Mouse (Mus musculus): Measurements from ENCODE around the gene Ppp2r1b. TPM values are rescaled to one million over a fixed set of nuclear protein-coding genes. Genes with fewer than 3 reads are reported as not detected.

Ppp2r1b gene
- polyA plus RNA-seq, 1 experiment from 2014 or later = 74.3 TPM

DNA sequence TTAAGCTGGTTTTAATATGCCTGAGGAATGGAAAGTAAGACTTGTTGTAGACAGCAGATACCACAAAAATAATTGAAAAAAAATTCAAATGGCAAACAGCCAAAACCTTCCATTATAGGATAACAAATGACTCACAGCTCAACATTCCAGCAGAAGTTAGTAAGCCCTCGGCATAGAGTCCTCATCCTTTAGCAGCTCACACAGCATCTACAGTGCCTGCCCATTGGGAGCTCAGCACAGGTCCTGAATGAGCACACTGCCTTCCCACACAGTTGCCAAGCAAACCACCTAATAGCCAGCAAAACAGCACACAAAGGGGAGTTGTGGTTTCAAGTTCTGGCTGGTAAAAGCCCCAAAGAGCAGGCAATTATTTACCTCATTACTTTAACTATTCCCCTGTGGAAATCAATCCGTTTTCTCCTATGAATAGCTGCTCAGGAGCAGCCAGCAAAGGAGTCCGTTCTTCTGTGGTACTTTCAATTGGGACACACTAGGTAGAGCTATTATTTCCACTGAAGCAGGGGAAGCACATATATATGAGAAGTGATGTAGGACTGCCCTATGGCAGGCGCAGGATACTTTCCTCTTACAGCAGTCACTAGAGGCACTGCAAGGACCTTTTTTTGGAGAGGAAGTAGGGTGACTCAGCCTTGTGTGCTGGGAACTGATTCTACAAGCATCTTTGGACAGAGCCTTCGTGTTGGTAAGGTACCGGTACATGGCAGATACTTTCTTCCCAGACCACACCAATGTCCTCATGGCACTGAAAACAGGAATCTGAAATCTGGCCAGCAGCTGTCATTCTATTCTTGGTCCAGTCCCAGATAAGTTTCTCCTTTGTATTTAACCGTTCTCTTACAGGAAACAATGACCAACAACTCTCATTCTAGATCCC lies 55.2 kb downstream of the Ppp2r1b start:
- 49% methylated on average over 7 of the region's 7 CpGs for WGBS
- peak; percentile 81 for ATAC-seq (ENCODE audit: low FRiP score, low read depth)
- Histone ChIP-seq H3K36me3 (peaks cover 39% of the 10 kb centered on the region), H3K9ac (no peak overlapping the region), H3K4me3 (no peak overlapping the region), H3K27ac (peak overlapping the region; percentile 74), H3K4me2 (replicated peaks) (peak overlapping the region; percentile 5; the same call in 1 of the 2 replicates), H3K27me3 (no peaks in the 10 kb centered on the region), H3K4me1 (peaks cover 23% of the 10 kb centered on the region), H3K9me3 (no peaks in the 10 kb centered on the region)

DNA sequence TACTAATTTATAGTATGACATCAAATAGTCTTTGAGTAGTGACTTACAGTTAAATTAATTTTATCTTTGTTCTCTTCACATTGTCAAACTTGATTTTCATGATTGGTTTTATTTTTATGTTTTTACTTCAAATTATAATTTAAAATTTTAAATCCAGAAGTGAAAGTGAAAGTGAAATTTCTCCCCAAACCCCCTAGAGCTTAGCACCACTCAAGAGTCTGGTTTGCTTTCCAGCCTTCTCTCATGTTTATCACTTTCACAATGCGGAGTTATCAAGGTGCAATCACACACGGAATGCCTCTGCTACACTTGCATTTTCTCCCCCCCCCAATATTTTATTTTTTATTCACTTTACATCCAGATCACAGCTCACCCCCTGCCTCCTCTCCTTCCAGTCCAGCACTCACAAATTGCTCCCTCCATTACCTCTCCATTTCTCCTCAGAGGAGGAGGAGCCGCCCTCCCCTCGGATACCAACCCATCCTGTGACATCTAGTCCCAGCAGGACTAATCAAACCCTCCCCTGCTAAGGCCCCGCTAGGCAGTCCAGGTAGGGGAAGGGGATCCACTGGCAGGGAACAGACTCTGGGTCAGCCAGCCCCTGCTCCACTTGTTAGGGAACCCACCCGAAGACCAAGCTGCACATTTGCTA lies 59.2 kb downstream of the Ppp2r1b start:
- WGBS = 71% methylated on average over 6 of the region's 6 CpGs
- no peaks in the 10 kb centered on the region for H3K9me3 ChIP-seq

DNA sequence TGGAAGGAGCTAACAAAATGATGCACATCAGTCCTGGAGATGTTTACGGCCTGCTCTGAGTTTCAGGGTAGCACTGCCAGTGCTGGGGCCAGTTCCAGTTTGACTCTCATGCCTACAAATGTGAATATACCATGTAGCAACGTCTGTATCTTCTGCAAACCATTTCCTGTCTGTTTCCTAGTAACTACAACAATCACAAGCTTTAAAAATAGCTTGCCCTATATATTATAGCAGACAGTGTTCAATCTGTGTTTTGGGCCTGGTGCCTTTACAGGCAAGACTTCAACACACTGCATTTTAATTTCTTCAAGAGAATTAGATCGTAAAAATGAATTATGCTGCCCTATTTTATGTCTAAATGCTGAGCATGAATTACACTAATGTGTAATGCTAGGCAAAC lies 60.2 kb downstream of the Ppp2r1b start:
- Histone ChIP-seq H3K27me3 (no peaks in the 10 kb centered on the region), H3K9ac (no peak overlapping the region), H3K4me2 (replicated peaks) (no peak overlapping the region), H3K4me3 (no peak overlapping the region), H3K36me3 (peaks cover 5% of the 10 kb centered on the region; the same call in 1 of the 2 replicates), H3K27ac (no peak overlapping the region), H3K4me1 (peaks cover 17% of the 10 kb centered on the region), H3K9me3 (no peaks in the 10 kb centered on the region)
- WGBS = 77% methylated on average over 3 of the region's 3 CpGs
- ATAC-seq (ENCODE audit: low FRiP score, low read depth) = no peak

More for the DNA sequence above, 59.2 kb downstream of the Ppp2r1b start:
- ATAC-seq (ENCODE audit: low FRiP score, low read depth) = no peak
- H3K27ac ChIP-seq = no peak overlapping the region
- H3K4me2 ChIP-seq (replicated peaks) = no peak overlapping the region
- no peak overlapping the region for H3K9ac ChIP-seq
- H3K27me3 ChIP-seq = no peaks in the 10 kb centered on the region
- peaks cover 24% of the 10 kb centered on the region for H3K4me1 ChIP-seq
- H3K36me3 ChIP-seq = peaks cover 5% of the 10 kb centered on the region
- H3K4me3 ChIP-seq = no peak overlapping the region

DNA sequence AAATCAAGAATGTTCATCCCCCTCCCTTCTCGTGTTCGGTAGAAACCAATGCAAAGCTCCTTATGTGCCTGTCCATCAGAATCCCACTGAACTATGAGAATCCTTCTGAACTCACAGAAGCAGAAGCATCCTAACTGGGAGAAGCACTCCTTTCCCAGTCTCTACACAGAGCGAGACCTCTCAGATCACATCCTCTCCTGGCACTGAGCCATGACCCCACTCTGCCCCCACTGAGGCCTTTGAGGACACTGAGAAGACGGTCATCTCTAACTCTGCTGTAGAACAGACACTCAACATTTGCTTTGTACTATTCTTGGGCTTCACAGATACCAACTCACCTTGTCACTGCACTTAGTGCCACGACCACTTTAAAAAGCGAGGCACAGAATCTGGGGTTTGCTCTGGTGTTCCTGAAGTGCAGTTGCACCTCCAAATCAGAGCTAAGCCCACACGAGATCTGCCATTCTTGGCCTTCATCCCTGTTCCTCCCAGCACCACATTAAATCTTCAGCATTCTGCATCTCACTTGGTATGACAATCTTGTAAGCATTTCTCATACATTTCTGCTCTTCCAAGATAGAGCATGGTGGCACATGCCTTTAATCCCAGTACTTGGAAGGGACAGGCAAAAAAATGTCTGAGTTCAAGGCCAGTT lies 66.9 kb downstream of the Ppp2r1b start:
- Histone ChIP-seq H3K9me3 (no peaks in the 10 kb centered on the region), H3K36me3 (peaks cover 21% of the 10 kb centered on the region), H3K4me2 (replicated peaks) (no peak overlapping the region), H3K9ac (no peak overlapping the region), H3K27ac (no peak overlapping the region), H3K27me3 (no peaks in the 10 kb centered on the region), H3K4me1 (no peaks in the 10 kb centered on the region), H3K4me3 (no peak overlapping the region)
- no peak for ATAC-seq (ENCODE audit: low FRiP score, low read depth)
- 83% methylated on average over 7 of the region's 7 CpGs for WGBS

DNA sequence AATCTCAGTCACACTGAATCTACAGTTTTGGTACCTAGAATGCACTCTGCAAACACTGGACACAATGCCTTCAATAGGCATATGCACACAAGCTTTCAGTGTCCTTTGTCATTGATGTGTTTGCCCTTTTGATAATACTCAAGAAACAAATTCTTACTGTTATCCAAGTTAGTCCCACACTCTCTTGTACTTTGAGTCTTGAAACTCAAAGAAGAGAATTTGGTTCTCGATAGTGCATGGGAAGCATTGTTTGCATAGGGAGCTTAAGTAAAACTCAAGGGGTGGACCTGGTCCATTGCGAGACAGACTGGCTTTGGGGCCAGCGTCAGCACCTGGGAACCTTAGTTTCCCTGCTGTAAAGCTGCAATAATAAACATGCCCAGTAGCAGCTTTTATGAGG lies 73.0 kb downstream of the Ppp2r1b start:
- no peak for ATAC-seq (ENCODE audit: low FRiP score, low read depth)
- WGBS = 55% methylated on average over 3 of the region's 3 CpGs

DNA sequence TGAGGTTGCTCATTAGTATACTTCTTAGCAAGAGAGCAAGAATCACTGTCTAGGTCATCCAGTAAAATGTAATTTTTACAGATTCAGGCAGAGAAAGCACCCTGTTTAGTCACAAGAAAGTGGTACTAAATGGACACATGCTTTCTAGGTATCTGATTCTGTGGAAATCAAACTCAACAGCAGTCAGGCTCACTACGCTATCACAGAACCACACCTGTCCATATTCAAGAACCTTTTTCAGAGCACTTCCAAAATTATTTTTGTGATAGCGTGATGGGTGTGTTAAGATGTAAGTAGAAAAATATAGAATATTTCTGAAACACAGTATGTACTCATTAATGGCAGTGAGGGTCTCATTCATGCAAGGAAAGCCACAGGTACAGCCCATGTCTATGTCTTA lies 74.5 kb downstream of the Ppp2r1b start:
- Histone ChIP-seq H3K27me3 (no peaks in the 10 kb centered on the region), H3K4me3 (no peak overlapping the region), H3K36me3 (peaks cover 8% of the 10 kb centered on the region; the same call in 1 of the 2 replicates), H3K4me1 (peaks cover 7% of the 10 kb centered on the region), H3K4me2 (replicated peaks) (no peak overlapping the region), H3K27ac (no peak overlapping the region), H3K9me3 (no peaks in the 10 kb centered on the region), H3K9ac (no peak overlapping the region)
- ATAC-seq (ENCODE audit: low FRiP score, low read depth) = no peak
- 89% methylated on average over 2 of the region's 2 CpGs for WGBS

More for the DNA sequence above, 73.0 kb downstream of the Ppp2r1b start:
- H3K4me3 ChIP-seq = no peak overlapping the region
- no peak overlapping the region for H3K27ac ChIP-seq
- no peak overlapping the region for H3K9ac ChIP-seq
- H3K4me2 ChIP-seq (replicated peaks) = no peak overlapping the region
- H3K36me3 ChIP-seq = peaks cover 8% of the 10 kb centered on the region; the same call in 1 of the 2 replicates
- H3K4me1 ChIP-seq = peaks cover 7% of the 10 kb centered on the region
- no peaks in the 10 kb centered on the region for H3K27me3 ChIP-seq
- H3K9me3 ChIP-seq = no peaks in the 10 kb centered on the region

DNA sequence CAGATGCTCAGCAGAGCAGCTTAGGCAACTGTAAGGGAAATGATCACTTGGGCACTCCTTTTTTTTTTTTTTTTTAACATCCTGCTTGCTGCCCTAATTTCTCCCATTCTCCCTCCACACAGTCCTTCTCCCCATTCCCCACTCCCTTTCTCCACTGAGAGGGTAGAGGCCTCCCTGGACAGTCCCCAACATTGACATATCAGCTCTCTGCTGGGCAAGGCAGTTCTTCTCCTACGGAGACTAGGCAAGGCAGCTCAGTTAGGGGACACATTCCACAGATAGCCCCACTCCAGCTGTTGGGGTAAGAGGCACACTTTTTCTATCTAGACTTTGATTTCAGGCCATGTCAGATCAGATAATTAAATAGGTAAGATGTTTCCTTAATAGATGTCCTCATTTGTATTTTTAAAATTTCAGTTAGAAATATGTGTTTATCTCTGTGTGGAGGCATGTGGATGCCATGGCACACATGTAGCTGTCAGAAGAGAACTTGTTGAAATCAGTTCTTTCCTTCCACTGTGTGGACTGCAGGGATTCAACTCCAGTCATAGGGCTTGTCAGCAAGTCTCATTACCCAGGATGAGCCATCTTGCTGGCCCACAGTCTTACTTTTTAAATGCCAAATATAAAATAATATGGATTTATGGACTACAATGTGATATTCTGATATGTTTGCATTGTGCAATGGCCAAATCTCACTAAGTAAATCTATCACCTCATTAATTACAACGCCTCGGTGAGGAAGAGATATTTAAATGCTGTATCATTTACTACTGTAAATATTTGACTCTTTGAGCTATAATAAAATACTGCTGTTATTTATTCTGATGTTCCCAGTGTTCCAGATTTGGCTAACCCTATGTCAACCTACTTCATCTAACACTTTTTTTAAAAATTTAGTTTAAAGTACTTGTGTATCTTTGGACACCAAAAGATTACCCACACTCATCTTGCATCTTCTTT lies 76.1 kb downstream of the Ppp2r1b start:
- Histone ChIP-seq H3K4me1 (peaks cover 7% of the 10 kb centered on the region), H3K36me3 (0 out of 2 replicates have a peak, but pooled peaks cover 2% of the 10 kb centered on the region), H3K27me3 (no peaks in the 10 kb centered on the region), H3K9ac (no peak overlapping the region), H3K4me2 (replicated peaks) (no peak overlapping the region), H3K4me3 (no peak overlapping the region), H3K27ac (no peak overlapping the region), H3K9me3 (no peaks in the 10 kb centered on the region)
- ATAC-seq (ENCODE audit: low FRiP score, low read depth) = no peak
- WGBS = 75% methylated on average over 3 of the region's 3 CpGs

DNA sequence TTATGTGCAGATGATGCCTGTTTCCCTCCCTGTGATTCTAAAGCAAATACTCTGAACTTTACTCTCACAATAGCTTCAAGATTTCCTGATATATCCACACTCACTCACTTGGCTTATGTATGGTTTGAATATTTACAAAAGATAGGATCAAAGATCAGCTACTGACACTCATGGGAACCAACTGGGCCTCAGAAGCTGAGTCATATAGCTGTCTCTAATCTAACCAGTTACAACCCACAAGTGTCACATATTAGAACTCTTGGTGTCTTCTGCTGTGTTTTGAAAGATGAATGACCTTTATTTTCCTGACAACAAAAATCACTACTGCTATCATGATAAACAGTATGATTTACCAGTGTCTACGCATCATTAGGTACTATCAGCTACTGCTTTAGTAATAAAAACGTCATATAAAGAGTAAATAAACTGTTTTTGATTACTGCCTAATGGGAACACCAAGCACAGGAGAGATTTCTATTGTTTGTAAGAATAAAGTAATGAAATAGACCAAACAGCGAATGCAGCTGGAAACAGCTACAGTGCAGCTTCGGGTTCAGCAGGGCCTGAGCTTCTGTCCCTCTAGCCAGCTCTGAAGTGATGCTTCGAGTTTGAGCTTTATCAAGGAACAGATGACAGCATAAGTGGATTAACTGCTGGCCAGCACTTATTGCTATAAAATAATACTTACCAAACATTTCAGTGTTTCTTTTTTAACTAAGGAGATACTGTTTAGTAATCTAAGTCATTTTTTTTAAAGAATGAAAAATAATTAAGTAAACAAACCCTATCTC lies 77.5 kb downstream of the Ppp2r1b start:
- no peak overlapping the region for H3K4me3 ChIP-seq
- ATAC-seq (ENCODE audit: low FRiP score, low read depth) = no peak
- H3K36me3 ChIP-seq = peaks cover 1% of the 10 kb centered on the region; the same call in 1 of the 2 replicates
- no peak overlapping the region for H3K9ac ChIP-seq
- no peaks in the 10 kb centered on the region for H3K9me3 ChIP-seq
- WGBS = 76% methylated on average over 5 of the region's 5 CpGs
- no peak overlapping the region for H3K27ac ChIP-seq
- peaks cover 7% of the 10 kb centered on the region for H3K4me1 ChIP-seq
- H3K4me2 ChIP-seq (replicated peaks) = no peak overlapping the region
- no peaks in the 10 kb centered on the region for H3K27me3 ChIP-seq

DNA sequence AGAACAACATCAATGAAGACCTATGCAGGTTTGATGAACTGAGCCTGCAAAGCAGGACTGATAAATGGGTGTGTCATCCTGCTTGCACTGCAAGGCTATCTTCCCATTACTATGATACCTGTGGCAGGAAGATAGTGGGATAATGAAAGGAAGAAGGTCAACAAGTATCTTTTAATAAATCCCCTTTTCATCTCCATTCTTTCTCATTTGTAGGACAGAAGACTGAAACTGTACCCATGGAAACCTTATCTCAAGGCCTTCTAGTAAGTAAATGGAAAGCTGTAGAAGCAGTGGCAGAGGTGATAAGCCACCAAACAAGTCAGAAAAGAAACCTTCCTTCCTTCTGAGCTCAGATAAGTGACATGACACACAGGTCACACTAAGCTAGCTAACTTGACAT lies 79.4 kb downstream of the Ppp2r1b start:
- H3K4me2 ChIP-seq (replicated peaks) = no peak overlapping the region
- no peak overlapping the region for H3K27ac ChIP-seq
- H3K9ac ChIP-seq = no peak overlapping the region
- H3K4me3 ChIP-seq = no peak overlapping the region
- H3K9me3 ChIP-seq = no peaks in the 10 kb centered on the region
- no peak for ATAC-seq (ENCODE audit: low FRiP score, low read depth)
- peaks cover 7% of the 10 kb centered on the region; the same call in 1 of the 2 replicates for H3K36me3 ChIP-seq
- peaks cover 7% of the 10 kb centered on the region for H3K4me1 ChIP-seq
- no peaks in the 10 kb centered on the region for H3K27me3 ChIP-seq

DNA sequence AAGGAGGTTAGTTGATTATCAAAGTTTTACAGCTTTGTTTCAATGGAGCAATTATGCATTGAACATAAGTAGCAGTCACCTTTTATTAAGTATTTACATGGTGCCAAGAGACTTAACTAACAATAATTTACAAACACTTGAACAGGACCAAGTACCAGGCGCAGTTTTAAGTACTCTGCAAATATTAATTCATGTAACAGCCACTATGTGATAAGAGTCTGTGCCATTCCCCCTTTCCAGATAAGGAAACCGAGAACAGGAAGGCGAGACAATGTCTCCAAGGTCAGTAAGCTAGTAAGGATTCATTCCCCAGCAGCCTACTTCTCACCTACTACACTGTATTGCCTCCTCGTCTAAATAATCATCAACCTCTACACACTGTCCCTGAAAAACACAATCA lies 80.7 kb downstream of the Ppp2r1b start:
- Histone ChIP-seq H3K36me3 (peaks cover 9% of the 10 kb centered on the region), H3K4me1 (peaks cover 4% of the 10 kb centered on the region), H3K27ac (no peak overlapping the region), H3K9ac (no peak overlapping the region), H3K27me3 (no peaks in the 10 kb centered on the region), H3K4me2 (replicated peaks) (no peak overlapping the region), H3K9me3 (no peaks in the 10 kb centered on the region), H3K4me3 (no peak overlapping the region)
- WGBS = 86% methylated on average over 4 of the region's 4 CpGs
- ATAC-seq (ENCODE audit: low FRiP score, low read depth) = no peak

DNA sequence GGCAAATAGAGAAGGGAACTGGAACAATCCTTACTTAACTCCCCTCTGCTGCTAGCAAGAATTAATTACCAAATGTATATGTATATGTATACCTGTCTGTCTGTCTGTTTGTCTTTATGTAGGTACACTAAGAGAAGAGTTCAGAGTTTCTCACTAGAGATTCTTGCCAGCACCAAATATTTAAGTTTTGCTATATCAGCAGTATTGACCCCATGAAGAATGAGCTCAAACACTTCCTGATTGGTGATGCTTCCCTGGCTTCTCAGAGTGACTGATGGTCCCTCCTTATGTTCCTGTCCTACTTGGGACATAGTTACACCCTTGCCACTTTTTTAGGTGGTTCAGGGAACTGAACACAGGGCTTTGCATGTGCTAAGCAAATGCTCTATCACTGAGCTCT lies 84.9 kb downstream of the Ppp2r1b start:
- Histone ChIP-seq H3K27me3 (no peaks in the 10 kb centered on the region), H3K9me3 (no peaks in the 10 kb centered on the region), H3K27ac (no peak overlapping the region), H3K9ac (no peak overlapping the region), H3K36me3 (peaks cover 34% of the 10 kb centered on the region), H3K4me3 (no peak overlapping the region), H3K4me2 (replicated peaks) (no peak overlapping the region), H3K4me1 (no peaks in the 10 kb centered on the region)
- ATAC-seq (ENCODE audit: low FRiP score, low read depth) = no peak

Data from limb, embryonic 13.5 days (tissue).